Mouse (Mus musculus) megakaryocyte, embryonic 14.5 days (primary cell): ENCODE results near the gene Ptgds. TPM values are rescaled to one million over a fixed set of nuclear protein-coding genes. Genes with fewer than 3 reads are reported as not detected.

ENCODE experiments used
- H3K27me3 ChIP-seq: replicated peaks from 2 replicates; pipeline ENCODE3; 2012; ENCODE audit warnings: inconsistent platforms
- H3K36me3 ChIP-seq: replicated peaks from 2 replicates; pipeline ENCODE3; 2012; ENCODE audit warnings: low read length, inconsistent platforms, mixed read lengths
- H3K4me1 ChIP-seq: 2 replicates; pipeline ENCODE4 v1.6.1; 2012; ENCODE audit warnings: inconsistent platforms
- H3K4me3 ChIP-seq: replicated peaks from 2 replicates; pipeline ENCODE3; 2012; ENCODE audit warnings: moderate library complexity, mild to moderate bottlenecking, inconsistent platforms
- H3K9me3 ChIP-seq: 2 replicates; pipeline ENCODE4 v1.6.1; 2012; ENCODE audit warnings: inconsistent platforms
- FLI1 ChIP-seq: IDR thresholded peaks from 2 replicates; pipeline ENCODE4 v1.6.1; 2012; ENCODE audit warnings: low read length, inconsistent platforms, mixed read lengths
- GATA1 ChIP-seq: IDR thresholded peaks from 3 replicates; pipeline ENCODE4 v1.6.1; 2012; ENCODE audit warnings: mixed read lengths, low read length, inconsistent platforms, borderline replicate concordance
- polyA plus RNA-seq: library from polyadenylated mRNA; stranded (reverse); fragments of >175 nt; gene quantifications from 2 replicates; pipeline ENCODE4 v1.2.3, GENCODE M21; 2012; ENCODE audit warnings: low replicate concordance; ENCODE audit not compliant: insufficient read depth

The Ptgds gene
- polyA plus RNA-seq, 1 experiment: not detected

DNA sequence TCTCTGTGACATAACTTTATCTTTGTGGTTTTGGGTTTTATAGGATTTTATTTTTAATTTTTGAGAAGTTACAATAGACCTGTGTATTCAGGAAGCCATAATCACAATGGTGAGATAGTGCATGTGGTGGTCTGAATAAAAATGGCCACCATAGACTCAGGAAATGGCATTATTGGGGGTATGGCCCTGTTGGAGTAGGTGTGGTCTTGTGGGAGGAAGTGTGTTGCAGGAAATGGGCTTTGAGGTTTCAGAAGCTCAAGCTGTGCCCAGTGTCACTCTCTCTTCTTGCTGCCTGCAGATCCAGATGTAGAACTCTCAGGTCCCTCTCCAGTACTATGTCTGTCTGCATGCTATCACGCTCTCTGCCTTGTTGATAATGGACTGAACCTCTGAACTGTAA is 10.7 kb upstream of the Ptgds start:
- peaks cover 22% of the 10 kb centered on the region for H3K9me3 ChIP-seq
- H3K4me3 ChIP-seq: no peak overlapping the region
- H3K4me1 ChIP-seq: peaks cover 56% of the 10 kb centered on the region
- H3K27me3 ChIP-seq: peaks cover 74% of the 10 kb centered on the region
- no peaks in the 10 kb centered on the region for H3K36me3 ChIP-seq
- no peak for TF ChIP-seq GATA1
- no peak for TF ChIP-seq FLI1

DNA sequence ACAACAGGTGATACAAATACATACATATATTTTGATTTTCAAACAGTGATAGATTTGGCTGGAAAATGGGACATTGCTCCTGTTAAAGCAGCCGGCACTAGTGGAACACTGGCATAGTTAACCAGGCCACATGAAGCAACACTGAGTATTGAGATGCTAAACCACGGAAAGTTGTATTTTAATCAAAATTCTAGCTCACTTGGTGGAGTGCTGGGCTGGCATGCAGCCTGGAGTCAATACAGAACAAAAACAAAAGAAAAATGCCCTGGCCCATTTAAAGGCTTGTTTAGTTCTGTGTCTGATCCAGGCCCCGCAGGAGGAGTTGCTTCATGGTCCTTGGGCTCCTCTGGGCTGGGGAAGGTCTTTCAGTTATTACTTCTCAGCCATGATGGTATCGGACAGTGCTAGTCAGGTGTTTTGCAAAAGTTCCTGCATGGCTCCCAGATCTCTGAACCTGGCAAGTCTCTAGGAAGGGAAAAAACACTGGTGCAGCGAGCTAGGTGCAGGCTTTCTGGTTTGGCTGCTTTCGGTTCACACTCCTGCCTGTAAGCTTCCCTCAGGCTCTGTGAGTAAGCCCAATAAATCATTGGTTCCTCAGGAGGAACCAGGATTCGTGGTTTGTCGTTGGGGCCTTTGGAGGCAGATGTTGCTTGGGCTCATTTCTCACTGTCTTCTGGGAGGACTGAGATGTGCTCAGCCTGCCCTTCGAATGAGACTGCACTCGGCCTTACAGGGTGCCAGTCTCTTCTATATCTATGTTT is 9.9 kb upstream of the Ptgds start:
- H3K9me3 ChIP-seq: peaks cover 22% of the 10 kb centered on the region
- TF ChIP-seq GATA1: no peak
- peaks cover 53% of the 10 kb centered on the region for H3K4me1 ChIP-seq
- peaks cover 76% of the 10 kb centered on the region for H3K27me3 ChIP-seq
- no peaks in the 10 kb centered on the region for H3K36me3 ChIP-seq
- H3K4me3 ChIP-seq: no peak overlapping the region

- H3K4me1 ChIP-seq: peaks cover 60% of the 10 kb centered on the region
- TF ChIP-seq GATA1 (no peak), FLI1 (no peak)
Observed at GRCm38 (mm10) chr2:25477967-25478675, 8.3 kb upstream of the Ptgds start.

DNA sequence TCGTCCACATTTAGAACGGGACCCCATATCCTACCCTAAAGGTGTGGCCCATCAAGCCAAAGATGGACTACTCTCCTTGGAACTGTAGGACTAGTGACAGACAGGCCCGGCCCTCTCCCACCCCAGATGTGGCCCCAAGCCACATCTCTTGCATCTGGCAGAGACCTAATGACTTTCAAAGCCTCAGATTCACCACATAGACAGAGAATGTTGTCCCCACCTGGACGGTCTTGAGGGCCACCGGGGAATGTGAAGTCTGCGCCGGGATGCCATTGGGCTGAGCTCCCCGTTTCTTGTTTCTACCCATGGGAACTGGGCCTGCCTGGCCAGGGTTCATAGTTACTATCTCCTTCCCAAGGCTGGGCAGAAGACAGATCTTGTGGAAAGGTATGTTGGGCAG is 7.7 kb upstream of the Ptgds start:
- peaks cover 60% of the 10 kb centered on the region for H3K4me1 ChIP-seq
- no peaks in the 10 kb centered on the region for H3K36me3 ChIP-seq
- peaks cover 66% of the 10 kb centered on the region for H3K27me3 ChIP-seq
- H3K9me3 ChIP-seq: peaks cover 22% of the 10 kb centered on the region
- no peak overlapping the region for H3K4me3 ChIP-seq
- no peak for TF ChIP-seq GATA1
- no peak for TF ChIP-seq FLI1

More at GRCm38 (mm10) chr2:25477967-25478675, 8.3 kb upstream of the Ptgds start:
- H3K27me3 ChIP-seq: peaks cover 66% of the 10 kb centered on the region
- peaks cover 22% of the 10 kb centered on the region for H3K9me3 ChIP-seq
- no peak overlapping the region for H3K4me3 ChIP-seq
- H3K36me3 ChIP-seq: no peaks in the 10 kb centered on the region

DNA sequence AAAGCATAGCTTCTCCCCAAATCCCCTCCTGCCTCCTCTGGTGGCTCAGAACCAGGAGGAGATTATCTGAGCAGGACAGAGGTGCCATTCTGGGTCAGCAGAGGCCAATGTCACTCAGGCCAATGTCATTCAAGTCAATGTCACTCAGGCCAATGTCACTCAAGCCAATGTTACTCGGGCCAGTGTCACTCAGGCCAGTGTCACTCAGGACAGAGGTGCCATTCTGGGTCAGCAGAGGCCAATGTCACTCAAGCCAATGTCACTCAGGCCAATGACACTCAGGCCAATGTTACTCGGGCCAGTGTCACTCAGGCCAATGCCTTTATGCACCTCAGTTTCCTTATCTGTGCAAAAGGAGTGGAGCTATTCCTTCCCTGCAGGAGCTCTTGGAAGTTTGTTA is 2.7 kb upstream of the Ptgds start:
- Histone ChIP-seq H3K4me1 (peaks cover 65% of the 10 kb centered on the region), H3K27me3 (peaks cover 71% of the 10 kb centered on the region), H3K36me3 (no peaks in the 10 kb centered on the region), H3K9me3 (no peaks in the 10 kb centered on the region), H3K4me3 (no peak overlapping the region)
- TF ChIP-seq FLI1: no peak
- TF ChIP-seq GATA1: no peak

DNA sequence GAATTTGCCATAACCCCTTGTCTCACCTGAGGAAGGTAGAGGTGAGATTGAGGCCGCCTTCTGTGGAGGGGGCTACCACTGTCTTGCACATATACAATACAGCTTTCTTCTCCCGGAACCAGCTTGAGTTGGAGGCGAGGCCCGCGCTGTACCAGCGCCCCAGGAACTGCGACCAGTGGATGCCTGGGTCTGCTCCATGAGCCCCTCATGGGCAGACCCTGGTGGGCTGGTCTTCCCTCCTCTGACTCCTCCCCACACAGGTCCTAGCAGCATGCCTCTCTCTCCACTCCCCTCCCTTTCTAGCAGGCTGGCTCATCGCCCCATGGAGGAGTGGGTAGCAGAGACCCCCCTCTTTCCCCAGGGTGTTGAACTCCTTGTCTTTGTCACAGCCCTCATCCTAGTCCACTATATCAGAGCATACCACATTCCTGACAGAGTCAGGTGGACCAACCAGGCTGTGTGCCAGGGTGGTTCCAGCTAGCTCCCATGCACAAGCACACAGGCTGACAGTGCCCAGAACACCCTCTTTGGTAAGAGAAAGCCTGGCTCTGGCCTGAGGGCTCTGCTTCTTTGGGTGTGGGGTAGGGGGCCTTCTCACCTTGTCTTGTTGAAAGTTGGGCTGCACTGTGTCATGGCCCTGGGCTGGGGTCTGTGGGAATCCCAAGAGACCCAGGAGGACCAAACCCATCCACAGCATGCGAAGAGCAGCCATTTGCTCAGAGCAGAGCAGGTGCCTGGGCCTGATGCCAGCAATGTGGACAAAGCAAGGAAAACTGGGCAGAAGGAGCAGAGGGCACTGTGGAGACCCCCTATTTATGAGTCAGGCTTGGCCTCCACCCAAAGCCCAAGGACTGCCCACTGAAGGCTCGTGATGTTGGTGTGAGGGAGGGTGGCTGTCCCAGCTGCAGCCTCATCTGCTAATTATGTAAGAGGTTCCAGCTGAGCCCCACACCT is 607 bp downstream of the Ptgds start:
- no peaks in the 10 kb centered on the region for H3K9me3 ChIP-seq
- TF ChIP-seq GATA1: no peak
- no peak for TF ChIP-seq FLI1
- H3K36me3 ChIP-seq: no peaks in the 10 kb centered on the region
- H3K27me3 ChIP-seq: peaks cover 41% of the 10 kb centered on the region
- peaks cover 81% of the 10 kb centered on the region for H3K4me1 ChIP-seq
- no peak overlapping the region for H3K4me3 ChIP-seq

DNA sequence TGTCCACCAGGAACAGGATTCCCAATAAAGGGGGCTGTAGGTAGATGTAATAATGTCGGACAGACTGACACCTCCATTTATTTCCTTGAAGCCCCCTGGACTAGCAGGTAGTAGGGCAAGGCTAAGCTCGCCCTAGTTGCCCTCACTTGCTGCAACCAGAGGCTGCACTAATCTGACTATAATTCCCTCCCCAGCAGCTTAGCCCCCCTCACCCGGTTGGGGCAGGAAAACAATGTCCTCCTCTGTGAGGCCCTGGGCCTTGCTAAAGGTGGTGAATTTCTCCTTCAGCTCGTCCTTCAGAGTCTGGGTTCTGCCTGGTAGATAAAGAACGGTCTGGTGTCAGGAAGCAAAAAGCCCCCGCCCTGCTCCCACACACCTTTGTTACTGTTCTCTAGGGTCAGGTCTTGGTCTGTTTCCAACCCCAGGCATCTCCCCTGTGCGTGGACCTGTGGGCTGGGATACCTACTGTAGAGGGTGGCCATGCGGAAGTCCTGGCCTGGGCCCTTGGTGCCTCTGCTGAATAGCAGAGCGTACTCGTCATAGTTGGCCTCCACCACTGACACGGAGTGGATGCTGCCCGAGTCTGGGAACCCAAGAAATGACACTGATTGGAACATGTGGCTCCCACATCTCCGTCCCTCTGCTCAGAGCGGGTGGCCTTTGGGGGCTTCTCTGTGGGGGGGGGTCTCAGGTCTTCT is 2.1 kb downstream of the Ptgds start:
- H3K4me1 ChIP-seq: peaks cover 73% of the 10 kb centered on the region
- no peaks in the 10 kb centered on the region for H3K9me3 ChIP-seq
- H3K4me3 ChIP-seq: no peak overlapping the region
- no peaks in the 10 kb centered on the region for H3K36me3 ChIP-seq
- H3K27me3 ChIP-seq: peaks cover 39% of the 10 kb centered on the region
- TF ChIP-seq GATA1 (no peak), FLI1 (no peak)

DNA sequence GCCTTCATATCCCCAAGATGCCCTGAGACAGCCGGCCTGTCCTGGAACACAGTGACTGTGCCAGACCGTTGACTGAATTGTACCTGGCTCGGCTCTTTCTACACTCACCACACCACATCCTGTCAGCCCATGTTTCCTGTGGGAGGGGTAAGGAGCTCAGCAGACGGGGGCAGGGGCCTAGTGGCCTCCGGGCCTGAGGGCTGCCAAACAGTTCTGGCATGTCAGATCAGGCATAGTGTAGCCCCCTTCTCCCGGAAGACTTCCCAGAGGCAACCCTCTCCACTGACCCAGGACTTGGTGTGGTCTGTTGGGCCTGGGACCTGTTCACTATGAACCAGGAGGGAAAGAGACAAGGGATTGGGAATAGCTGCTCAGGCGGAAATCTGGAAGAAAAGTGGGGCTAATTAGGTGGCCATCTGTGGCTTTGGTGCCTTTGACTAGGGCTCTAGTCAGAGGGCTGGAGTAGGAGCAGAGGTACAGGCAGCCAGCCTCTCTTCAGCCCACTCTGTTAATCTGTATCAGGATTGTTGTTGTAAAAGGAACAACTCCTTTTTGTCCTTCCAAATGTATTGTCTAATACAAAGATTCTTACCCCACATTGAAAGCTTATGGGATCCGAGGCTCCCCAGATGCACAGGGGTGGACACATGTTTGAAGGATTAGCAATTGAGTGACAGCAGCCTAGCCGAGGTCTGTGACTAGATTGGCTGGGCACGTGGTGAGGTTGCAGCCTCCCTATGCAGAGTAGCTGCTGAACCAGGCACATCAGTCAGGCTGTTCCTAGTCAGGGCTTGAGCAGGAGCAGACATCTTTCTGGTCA is 3.8 kb downstream of the Ptgds start:
- no peak for TF ChIP-seq GATA1
- TF ChIP-seq FLI1: no peak
- Histone ChIP-seq H3K27me3 (peaks cover 25% of the 10 kb centered on the region), H3K9me3 (no peaks in the 10 kb centered on the region), H3K36me3 (no peaks in the 10 kb centered on the region), H3K4me3 (peak overlapping the region; percentile 74), H3K4me1 (peaks cover 78% of the 10 kb centered on the region)

- peak overlapping the region; percentile 74 for H3K4me3 ChIP-seq
- no peaks in the 10 kb centered on the region for H3K9me3 ChIP-seq
- peaks cover 21% of the 10 kb centered on the region for H3K27me3 ChIP-seq
- H3K36me3 ChIP-seq: no peaks in the 10 kb centered on the region
- TF ChIP-seq GATA1: no peak
- TF ChIP-seq FLI1: no peak
- H3K4me1 ChIP-seq: peaks cover 79% of the 10 kb centered on the region
Observed at GRCm38 (mm10) chr2:25465256-25465655, 4.6 kb downstream of the Ptgds start.
